Mouse (Mus musculus): Measurements from ENCODE around the gene Ccdc6.

The Ccdc6 gene

DNA sequence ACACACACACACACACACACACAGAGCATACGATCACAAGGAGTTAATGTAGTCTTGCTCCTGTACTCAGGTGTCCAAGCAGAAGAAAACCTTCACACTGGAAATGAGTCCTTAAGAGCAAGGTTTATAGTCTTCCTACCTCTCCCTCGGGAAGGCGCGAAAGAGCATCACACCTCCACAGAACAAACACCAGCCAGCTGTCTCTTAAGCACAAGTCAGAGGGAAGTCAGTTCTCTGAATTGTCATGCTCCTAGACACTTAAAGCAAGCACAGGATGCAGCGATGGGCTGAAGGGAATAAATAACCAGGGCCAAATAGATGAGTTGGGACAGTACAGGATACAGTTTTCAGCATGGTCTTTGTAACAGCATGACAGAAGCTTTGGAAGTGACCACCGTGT lies 35.8 kb downstream of the Ccdc6 start:
- CTCF ChIA-PET = no interaction called here

DNA sequence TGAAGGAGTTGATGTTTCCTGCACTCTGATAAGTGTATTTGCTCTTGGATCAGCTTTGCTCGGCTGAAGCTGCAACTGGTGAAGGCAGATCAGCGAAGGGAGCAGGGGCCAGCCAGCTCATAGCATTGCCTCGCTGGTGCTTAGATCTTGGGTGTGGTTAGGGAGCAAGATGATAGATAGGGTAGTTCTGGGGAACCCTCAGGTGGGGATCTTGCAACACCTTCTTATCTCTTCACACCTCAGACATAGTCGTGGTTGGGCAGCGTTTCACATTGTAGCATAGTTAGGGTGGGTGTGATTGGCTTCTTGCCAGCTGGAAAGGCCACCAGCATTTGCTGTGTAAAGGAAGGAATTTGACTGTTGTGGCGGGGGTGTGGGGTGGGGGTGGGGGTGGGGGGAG lies 36.3 kb downstream of the Ccdc6 start:
- CTCF ChIA-PET = no interaction called here

DNA sequence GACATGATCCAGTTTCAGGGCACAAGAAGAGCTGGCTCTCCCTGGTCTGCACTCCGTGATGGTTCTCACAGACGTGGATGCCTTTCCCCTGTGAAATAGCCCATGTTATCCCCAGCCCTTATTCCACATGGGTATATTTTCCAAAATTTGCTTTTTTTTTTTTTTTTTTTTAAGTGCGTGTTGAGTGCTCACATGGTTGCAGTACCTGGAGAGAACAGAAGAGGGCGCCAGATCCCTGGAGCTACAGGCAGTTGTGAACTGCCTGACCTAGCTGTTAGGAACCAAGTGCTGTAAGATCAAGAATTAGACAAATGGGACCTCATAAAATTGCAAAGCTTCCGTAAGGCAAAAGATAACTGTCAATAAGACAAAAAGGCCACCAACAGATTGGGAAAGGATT lies 38.8 kb downstream of the Ccdc6 start:
- CTCF ChIA-PET = interaction anchor here (0.6 to 0.7 kb wide), 4 partner anchors 21 to 148 kb away, joined by 3 to 12 read pairs (median 5); no protein-coding TSS in a partner anchor

DNA sequence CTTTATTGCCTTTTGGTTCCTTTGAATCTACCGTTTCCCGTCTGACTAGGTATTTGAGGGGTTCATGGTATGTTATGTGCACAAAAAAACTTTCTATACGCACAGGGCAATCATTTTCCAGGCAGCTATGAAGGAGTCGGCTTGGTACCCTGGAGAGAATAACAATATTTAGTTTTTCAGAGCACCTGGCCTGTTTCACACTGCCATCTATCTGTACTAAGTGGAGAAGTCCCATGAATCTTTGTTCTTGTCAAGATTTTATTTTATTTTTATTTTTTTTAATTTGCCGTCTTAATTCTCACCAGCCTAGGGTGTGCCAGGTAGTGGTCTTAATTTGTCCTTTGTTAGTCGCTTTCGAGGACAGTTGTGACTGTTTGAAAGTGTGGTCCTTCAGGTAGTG lies 40.7 kb downstream of the Ccdc6 start:
- CTCF ChIA-PET = interaction anchor here (0.6 kb wide), 1 partner anchor 51 kb away, joined by 3 read pairs; no protein-coding TSS in a partner anchor

DNA sequence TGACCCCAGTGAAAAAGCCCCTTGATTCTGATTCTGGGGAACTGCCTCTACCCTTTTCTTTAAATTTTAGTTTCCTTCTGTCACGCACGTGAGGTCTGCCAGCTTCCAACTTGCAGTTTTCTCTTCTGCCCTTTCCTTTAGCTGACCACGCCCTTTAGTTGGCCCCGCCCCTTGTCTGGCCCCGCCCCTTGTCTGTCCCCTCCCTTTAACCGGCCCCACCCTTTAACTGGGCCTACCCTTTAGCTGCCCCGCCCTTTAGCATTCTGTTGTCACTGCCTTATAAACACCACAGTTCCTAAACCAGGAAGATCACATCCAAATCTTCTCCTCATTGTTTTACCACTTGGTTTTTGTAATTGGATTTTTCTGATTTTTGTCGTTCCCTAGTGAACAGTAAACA lies 41.2 kb downstream of the Ccdc6 start:
- CTCF ChIA-PET = interaction anchor here (0.6 kb wide), 1 partner anchor 106 kb away, joined by 3 read pairs; no protein-coding TSS in a partner anchor

DNA sequence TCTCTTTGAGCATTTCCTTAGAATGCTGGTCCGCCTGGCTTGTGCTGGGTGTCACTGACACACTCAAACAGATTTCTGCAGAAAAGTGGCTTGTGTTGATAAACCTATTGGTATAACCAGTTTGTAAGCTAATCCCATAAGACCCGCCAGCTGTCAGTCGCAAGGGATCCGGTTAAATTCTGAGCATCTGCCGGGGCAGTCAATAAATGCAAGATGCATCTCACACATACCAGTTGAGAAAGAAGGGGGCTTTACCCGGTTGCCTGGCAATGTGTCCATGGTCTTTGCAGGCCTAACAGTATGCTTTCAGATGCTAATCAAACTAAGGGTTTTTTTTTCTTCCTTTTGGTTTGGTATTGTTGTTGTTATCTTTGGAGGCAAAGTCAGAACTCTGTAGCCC lies 42.4 kb downstream of the Ccdc6 start:
- CTCF ChIA-PET = no interaction called here

DNA sequence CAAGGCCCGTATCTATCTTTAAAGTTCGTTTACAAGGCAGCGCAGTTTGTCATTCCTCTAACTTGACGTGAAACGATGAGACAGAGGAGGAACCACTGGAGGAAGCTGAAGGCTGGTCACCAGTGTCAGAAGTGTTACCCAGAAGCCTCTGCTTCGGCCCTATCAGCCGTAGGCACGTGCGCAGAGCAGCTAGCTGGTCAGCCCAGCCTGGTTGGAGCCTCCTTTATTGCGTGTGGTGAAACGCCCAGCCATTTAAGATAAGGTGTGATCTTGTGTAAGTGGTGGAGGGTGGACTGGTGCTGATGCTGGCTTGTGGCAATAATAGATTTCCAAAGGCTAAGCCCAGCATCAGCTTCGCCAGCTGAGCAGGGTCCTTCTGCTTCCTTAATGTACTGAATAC lies 43.5 kb downstream of the Ccdc6 start:
- CTCF ChIA-PET = interaction anchor here (0.8 kb wide), 1 partner anchor 10 kb away, joined by 3 read pairs; no protein-coding TSS in a partner anchor

DNA sequence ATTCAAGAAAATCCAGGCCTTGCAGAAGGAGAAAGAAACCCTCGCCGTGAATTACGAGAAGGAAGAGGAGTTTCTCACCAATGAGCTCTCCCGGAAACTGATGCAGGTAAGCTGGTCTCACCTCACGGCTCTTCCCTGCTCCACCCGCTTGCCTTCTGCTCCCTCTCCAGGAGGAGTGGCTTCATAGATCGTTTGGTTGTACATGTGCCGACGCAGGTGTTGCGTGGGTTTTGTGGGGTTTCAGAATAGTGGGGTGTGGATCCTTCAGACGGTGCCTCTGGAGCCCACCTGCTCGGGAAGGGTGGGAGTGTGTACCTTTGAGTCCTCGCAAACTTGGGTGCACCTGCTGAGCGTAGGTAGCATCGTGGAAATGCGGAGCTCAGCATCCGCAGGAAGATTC lies 45.7 kb downstream of the Ccdc6 start:
- CTCF ChIA-PET = interaction anchor here (0.6 kb wide), 1 partner anchor 8 kb away, joined by 4 read pairs; no protein-coding TSS in a partner anchor

DNA sequence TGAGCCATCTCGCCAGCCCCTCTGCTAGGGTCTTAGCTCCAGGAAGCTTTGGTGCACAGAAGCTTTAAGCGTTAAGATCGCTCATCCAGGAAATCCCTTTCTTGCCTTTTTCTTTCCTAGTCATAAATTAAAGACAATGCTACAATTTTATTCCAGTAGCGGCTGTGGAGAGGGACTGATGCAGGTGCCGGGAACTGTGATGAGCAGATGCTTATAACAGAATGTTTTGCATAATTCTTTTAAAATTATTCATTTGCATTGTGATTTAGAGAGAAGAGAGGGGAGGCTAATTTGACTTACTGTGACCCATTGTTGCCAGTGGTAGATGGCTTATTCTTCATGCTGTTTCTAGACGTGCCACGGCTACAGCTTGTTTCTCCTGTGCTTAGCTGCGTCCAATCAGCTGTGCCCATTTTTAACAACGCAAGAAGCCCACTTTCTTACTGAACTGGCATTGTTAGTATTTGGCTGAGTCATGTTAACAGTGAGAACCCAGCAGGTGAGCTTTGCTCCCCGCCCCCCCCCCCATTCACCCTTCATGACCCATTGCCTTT lies 47.2 kb downstream of the Ccdc6 start:
- CTCF ChIA-PET = no interaction called here

DNA sequence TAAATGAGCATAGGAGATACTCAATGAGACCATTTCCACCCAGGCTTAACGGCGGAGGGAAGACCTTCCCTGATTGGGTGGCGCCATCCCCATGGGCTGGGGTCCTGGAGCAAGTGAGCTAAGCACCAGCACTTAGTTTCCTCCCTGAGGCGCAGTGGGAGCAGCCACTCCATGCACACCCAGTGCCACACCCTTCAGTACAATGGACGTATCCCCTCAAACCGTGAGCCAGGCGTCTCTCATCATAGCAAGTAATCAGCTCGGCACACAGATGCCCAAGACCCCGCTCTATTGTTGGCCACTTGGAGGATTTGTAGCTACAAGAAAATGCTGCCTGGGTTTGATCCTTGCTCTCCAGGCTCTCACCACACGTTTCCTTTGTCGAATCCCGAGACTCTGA lies 49.0 kb downstream of the Ccdc6 start:
- CTCF ChIA-PET = no interaction called here

DNA sequence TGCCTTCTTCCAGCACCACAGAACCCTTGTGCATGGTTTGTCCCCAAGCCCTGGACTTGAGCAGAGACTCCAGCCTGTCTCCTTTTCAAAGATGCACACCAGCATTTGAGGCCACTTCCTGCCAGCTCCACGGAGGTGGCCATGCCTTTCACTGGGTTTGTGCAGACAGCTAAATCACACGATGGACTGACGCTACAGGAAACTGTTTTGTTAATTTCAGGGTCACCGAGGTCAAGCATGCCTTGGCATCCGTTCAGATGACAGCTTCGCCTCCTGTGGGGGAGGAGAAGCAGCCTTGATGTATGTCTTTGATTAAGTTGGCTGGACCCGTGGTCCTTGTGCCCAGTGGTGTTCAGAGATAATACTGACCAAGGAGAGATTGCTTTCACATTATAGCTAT lies 52.2 kb downstream of the Ccdc6 start:
- CTCF ChIA-PET = no interaction called here

DNA sequence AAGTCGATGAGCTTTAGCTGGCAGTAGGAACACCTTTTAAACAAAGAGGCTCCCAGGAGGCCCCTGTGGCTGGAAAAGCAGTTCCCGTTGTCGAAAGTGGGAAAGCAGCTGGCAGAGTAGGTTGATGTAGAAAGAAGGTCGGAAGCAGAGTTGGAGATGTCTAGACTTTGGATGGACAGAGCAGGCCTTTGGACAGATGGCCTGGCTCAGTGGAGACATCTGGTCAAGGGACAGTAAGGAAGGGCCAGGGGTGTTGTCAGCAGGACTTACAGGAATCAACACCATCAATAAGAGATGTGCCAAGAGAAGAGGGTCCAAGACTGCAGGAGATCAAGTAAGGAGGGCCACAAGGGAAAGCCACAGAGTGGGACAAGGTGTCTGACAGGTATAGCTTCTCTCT lies 53.4 kb downstream of the Ccdc6 start:
- CTCF ChIA-PET = interaction anchor here (0.8 kb wide), 1 partner anchor 9 kb away, joined by 3 read pairs; no protein-coding TSS in a partner anchor

DNA sequence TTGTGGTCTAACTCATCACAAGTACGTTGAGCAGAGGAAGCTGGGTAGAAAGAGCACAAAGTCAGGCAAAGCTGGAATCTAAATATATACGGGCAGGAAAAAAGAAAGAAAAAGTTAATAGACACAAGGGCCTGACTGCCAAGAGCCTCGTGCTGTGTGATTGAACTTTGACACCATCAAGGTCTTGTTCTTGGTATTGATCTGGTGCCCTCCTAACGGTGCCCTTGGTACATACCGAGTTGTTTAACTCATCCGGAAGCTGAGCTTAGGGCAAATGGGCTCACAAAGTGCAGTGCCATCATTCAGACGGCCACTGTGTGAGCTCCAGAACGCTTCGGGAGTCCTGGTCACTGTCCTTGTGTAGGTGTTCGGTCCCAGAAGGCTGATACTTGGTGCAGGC lies 54.2 kb downstream of the Ccdc6 start:
- CTCF ChIA-PET = interaction anchor here (0.8 kb wide), 1 partner anchor 10 kb away, joined by 3 read pairs; no protein-coding TSS in a partner anchor

DNA sequence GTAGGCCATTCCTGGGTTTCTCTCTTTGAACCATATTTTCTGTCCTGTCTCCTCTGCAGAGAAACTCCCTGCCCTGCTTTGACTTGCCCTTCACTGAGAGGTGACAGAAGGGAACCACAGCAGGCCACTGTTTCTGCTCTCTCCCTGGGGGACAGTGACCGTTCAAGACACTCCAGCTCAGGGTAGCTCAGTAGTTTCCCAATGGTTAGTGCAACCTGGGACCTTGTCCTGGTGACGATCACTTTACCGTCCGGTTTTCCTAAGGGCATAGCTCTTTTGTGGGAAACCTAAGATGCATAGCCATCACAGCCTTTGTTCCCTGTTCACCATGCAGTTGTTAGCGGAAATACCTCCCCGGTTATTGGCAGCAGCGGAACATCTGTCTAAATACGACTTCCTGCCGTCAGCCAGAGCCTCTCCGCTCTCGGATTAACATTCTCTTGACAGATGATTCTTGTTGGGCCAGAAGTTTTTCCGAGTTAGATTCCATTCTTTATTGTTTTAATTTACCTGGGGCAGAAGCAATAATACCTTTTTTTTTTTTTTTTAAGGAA lies 55.3 kb downstream of the Ccdc6 start:
- CTCF ChIA-PET = no interaction called here

DNA sequence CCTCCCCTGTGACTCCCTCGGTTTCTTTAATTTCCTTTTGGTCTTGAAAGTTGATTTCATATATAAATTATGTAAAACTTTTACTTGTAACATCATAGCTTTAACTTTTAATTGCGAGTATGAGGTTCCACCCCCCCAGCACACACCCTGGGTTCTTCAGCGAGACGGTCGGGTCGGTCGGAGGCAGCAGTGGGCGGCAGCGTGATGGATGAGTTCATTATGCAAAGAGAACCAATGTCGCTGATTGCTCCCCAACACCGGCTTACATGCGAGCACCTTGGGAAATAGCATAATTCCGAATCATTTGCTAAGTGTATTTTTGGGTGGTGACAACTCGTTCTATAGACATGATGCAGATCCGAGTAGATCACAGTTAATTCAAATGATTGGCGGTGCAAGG lies 56.9 kb downstream of the Ccdc6 start:
- CTCF ChIA-PET = no interaction called here

DNA sequence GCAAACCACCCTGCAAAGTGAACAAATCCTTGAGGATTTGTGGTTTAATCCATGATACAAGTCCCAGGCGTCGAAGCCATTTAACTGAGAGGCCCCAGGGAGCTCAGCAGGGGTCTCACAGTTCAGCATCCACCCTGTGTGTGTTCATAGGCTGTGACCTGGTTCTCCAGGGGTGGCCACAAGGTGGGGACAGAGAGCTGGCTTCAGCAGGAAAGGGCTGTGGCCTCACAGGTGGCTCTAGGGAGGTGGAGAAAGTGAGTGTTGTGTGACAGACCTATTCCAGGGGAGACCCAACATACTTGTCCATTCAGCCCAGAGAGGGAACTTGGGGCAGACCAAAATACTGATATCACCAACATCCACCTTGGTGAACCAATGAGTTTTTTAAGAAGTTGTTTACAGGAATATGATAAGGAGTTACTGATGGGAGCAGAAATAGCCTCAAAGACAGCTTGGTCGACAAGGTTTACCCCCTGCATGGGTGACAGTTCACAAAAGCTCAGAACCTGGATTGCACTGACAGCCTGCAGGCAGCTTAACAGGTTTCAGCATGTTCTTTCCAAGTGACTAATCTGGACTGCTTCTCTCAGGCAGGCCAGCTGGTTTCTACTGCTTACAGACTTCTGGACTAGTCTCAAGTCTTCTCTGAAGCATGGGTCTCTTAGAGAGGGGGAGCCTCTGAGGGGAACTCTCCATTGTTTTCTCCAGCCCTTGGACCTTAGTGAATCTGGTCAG lies 59.7 kb downstream of the Ccdc6 start:
- CTCF ChIA-PET = interaction anchor here (0.5 kb wide), 1 partner anchor 21 kb away, joined by 5 read pairs; no protein-coding TSS in a partner anchor

DNA sequence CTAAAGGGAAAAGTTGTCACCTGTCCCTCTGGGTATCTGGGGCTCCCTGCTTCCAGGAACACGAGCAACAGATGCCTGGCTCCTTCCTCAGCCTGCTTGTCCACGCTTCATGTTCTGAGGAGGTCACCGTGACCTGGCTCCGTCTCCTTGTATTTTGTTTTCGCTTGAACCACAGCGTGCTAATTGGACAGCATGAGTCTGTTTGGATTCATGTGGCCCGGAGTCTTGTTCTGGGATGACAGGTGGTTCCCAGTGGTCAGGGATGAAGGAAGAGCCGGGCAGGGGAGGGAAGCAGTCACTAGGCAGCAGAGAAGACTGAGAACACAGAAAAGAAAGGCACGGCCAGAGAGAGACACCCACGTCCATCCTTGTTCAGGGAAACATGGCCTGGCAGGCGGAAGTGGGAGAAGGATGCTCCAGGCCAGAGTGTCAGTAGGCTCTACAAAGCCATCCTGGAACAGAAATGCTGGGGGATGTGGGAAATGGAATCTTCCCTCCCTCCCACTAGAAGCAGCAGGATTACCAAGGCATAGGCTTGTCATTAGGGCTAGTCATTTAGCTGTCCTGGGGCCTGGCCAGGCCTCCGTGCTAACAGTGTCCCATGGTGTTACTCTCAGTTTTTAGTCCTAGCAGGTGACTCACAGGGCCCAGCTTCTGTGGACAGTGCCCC lies 62.9 kb downstream of the Ccdc6 start:
- CTCF ChIA-PET = no interaction called here

DNA sequence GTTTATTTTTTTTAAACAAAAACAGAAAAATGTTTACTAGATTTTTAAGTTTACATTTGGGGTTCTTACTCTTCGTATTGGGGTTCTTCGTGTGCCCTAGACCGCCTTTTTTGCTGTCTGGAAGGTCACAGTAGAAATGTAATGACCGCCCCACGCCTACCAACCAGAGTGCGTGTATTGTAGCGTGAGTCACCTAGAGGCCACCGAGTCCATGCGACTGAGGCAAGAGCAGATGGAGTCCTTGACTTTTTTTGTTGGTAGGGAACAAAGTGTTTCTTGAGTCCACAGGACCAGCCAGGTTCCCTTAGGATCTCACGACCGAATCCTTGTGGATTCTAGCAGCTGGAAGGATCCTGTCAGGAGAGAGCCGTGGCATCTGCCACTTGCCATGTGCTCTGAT lies 63.9 kb downstream of the Ccdc6 start:
- CTCF ChIA-PET = no interaction called here

DNA sequence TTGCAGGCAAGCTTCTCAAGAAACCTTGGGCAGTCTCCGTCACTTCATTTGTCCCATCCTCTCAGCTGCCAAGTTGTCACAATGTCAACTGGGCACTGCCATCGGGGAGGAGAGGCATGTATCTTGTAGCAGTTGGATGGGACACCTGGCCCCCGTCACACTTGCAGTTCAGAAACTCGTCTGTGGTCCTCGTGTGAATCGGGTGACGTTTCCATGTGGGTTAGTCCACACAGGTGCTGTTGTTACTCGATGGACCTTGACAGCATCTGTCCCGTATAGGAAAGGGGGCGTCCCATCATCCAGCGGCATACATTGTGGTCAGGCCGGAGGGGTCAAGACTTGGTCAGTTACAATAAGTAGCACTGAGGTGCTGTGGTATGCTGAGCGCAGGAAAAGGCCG lies 64.6 kb downstream of the Ccdc6 start:
- CTCF ChIA-PET = no interaction called here

DNA sequence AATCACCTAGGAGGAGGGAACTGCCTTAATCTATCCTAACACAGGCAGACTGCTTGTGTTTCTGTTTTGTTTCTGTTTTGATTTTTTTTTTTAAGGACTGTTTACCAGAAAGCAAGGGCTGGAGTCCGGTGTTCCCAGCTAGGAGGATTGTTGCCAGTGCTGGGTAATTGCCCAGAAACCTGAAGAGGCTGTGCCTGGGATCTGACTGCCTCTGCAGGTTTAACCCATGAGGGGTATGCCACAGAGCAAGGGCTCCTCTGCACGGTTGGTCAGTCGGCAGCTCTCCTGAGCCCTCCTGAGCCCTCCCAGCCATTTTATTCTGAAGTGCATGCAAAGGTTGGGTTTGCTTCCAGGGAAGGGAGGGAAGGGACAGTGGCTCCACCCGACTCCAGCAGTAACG lies 66.8 kb downstream of the Ccdc6 start:
- CTCF ChIA-PET = interaction anchor here (0.7 kb wide), 1 partner anchor 44 kb away, joined by 3 read pairs; no protein-coding TSS in a partner anchor

DNA sequence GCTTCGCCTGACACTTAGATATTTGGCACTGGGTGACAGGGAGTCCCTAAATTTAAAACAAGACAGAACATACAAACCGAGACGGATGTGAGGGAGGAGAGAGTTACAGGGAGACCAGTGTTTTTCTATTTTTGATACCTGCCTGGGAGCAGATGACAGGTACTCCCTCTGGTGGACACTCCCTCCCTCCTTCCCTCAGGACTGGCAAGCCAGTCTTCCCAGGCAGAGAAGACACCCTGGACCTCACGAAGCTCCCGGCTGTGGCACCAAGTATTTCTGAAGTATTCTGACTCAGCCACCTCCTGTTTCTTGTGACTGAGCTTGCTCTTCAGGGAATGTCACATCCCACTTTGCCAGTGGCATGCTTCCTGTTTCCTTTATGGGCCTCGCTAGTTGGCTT lies 69.0 kb downstream of the Ccdc6 start:
- CTCF ChIA-PET = no interaction called here

DNA sequence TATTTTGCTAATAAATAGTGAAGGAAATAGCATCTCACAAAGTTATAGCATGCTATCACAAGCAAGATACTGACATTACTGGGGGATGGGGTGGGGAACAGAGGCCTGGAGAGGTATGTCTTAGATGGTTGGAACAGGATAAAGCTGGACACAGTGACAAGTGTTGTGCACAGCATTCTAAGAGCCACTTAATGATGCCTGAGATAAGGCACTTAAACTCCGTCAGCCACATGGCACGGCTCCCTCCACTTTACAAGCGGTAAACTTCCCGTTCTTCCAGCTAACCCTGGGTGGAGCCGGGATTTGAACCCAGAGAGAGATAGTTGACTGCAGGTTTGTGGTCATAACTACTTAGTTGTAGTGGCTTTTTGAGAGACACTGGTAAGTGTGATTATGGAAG lies 69.5 kb downstream of the Ccdc6 start:
- CTCF ChIA-PET = no interaction called here

DNA sequence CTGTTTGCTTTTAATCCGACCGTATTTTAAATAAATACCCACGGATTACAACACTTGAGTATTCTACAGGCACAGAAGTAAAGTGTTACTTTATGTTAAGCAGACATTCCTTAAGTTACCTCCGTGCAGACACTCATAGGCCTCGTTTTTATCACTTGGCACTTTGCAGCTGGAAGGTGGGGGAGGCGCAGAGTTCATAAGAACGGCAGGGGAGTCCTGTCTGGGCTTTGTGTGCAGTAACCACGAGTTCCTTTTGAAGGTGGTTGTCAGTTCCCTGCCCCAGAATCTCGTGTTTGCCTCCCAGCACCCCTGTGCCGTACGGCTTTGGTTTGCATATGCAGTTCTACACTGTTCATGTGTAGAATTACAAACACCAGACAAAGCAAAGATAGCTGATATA lies 70.7 kb downstream of the Ccdc6 start:
- CTCF ChIA-PET = no interaction called here
